Mouse (Mus musculus) limb, embryonic 10.5 days (tissue): ENCODE results near the gene Ssr2. TPM values are rescaled to one million over a fixed set of nuclear protein-coding genes. Genes with fewer than 3 reads are reported as not detected.

Experiments
- DNase-seq: peaks from one replicate; pipeline ENCODE4 v3.0.0-alpha.2; 2017; ENCODE audit warnings: low spot score
- H3K27ac ChIP-seq: fragments of 300-500 bp; sonication (generic); 2 replicates; pipeline ENCODE4 v1.5.1; 2016; ENCODE audit warnings: mild to moderate bottlenecking
- H3K27me3 ChIP-seq: fragments of 300-500 bp; sonication (generic); 2 replicates; pipeline ENCODE4 v1.6.1; 2016; ENCODE audit warnings: low read depth, mild to moderate bottlenecking; ENCODE audit not compliant: poor library complexity, severe bottlenecking
- H3K36me3 ChIP-seq: fragments of 300-500 bp; sonication (generic); 2 replicates; pipeline ENCODE4 v1.6.1; 2016; ENCODE audit warnings: mild to moderate bottlenecking, moderate library complexity
- H3K4me1 ChIP-seq: fragments of 300-500 bp; sonication (generic); 2 replicates; pipeline ENCODE4 v1.6.1; 2016
- H3K4me3 ChIP-seq: fragments of 300-500 bp; sonication (generic); 2 replicates; pipeline ENCODE4 v1.5.1; 2016; ENCODE audit warnings: mild to moderate bottlenecking, moderate library complexity
- H3K9me3 ChIP-seq: fragments of 300-500 bp; sonication (generic); replicated peaks from 2 replicates; pipeline ENCODE4 v1.6.1; 2016; ENCODE audit warnings: mild to moderate bottlenecking
- WGBS: fragments of 180-500 bp; shearing (Covaris S2); methylation state at CpG from one replicate; pipeline ENCODE4 v1.1.7; 2016; 5-methylcytosine and 5-hydroxymethylcytosine counted together
- polyA plus RNA-seq: library from polyadenylated mRNA; unstranded; fragments of >200 nt; fragmentation: Nextera tagmentation; extraction: Ambion mirVana; gene quantifications from 2 replicates; pipeline ENCODE4 v1.2.1, GENCODE M21; 2016

Ssr2 gene
- polyA plus RNA-seq, 1 experiment from 2014 or later = 199 TPM

DNA sequence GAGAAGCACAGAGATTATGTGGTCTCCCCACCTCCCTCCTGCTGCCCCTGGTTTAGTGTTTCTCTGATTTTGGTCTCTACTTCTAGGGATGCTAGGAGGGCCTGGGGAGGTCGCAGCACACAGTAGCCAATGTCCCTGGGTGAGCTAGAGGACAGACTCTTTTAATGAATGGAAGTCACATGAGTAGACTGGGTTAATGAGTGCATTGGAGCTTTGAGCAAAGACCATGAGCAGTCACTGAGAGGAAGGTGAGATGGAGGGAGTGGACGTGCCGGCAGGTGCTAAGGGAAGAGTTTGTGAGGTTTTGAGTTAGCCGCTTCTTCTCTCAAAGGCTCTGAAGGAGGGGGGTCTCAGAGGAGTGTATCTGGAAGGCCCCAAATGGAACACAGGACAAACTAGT lies 40.1 kb upstream of the Ssr2 start:
- WGBS = 62% methylated on average over 4 of the region's 4 CpGs
- Histone ChIP-seq H3K36me3 (peaks cover 69% of the 10 kb centered on the region), H3K9me3 (no peaks in the 10 kb centered on the region), H3K27ac (peak overlapping the region; percentile 100), H3K4me1 (peaks cover 66% of the 10 kb centered on the region), H3K27me3 (no peaks in the 10 kb centered on the region), H3K4me3 (peak overlapping the region; percentile 86)
- no peak for DNase-seq

DNA sequence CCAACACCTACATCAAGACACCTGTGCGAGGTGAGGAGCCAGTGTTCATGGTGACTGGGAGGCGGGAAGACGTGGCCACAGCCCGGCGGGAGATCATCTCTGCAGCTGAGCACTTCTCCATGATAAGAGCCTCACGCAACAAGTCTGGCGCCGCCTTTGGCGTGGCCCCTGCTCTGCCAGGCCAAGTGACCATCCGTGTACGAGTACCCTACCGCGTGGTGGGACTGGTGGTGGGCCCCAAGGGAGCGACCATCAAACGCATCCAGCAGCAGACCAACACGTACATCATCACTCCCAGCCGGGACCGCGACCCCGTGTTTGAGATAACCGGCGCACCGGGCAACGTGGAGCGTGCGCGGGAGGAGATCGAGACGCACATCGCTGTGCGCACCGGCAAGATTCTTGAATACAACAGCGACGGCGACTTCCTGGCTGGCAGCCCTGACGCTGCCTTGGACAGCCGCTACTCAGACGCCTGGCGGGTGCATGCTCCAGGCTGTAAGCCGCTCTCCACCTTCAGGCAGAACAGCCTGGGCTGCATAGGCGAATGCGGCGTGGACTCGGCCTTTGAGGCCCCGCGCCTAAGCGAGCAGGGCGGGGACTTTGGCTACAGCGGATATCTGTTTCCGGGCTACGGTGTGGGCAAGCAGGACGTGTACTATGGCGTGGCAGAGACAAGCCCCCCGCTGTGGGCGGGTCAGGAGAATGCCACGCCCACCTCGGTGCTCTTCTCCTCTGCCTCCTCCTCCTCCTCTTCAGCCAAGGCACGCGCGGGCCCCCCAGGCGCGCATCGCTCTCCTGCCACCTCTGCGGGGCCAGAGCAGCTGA lies 39.4 kb upstream of the Ssr2 start:
- H3K36me3 ChIP-seq = peaks cover 77% of the 10 kb centered on the region
- 16% methylated on average over 64 of the region's 64 CpGs for WGBS
- peaks cover 66% of the 10 kb centered on the region for H3K4me1 ChIP-seq

DNA sequence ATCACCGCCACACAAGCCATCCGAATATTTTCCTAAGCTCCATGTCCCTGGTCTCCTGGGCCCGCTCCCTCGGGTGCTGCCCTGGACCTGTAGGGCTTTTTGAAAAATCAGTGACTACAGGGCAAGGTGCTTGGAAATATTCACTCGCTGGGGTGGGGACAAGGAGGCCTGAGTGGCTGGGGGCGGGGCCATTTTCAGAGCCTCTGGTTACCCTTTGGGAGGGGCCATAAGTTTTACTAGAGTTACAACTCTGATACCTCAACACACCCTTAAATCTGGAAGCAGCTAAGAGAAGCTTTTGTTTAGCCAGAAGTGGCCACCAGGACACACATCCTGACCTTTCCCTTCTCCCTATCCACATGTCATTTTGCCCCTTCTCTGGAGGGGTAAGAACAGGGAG lies 38.5 kb upstream of the Ssr2 start:
- Histone ChIP-seq H3K27me3 (no peaks in the 10 kb centered on the region), H3K4me1 (peaks cover 74% of the 10 kb centered on the region), H3K36me3 (peaks cover 84% of the 10 kb centered on the region), H3K27ac (peak overlapping the region; percentile 100), H3K4me3 (peak overlapping the region; percentile 86), H3K9me3 (no peaks in the 10 kb centered on the region)
- 77% methylated on average over 6 of the region's 6 CpGs for WGBS
- DNase-seq = no peak

More for the DNA sequence above, 39.4 kb upstream of the Ssr2 start:
- Histone ChIP-seq H3K27ac (peak overlapping the region; percentile 100), H3K9me3 (no peaks in the 10 kb centered on the region), H3K27me3 (no peaks in the 10 kb centered on the region), H3K4me3 (peak overlapping the region; percentile 86)
- DNase-seq = peak; percentile 78

DNA sequence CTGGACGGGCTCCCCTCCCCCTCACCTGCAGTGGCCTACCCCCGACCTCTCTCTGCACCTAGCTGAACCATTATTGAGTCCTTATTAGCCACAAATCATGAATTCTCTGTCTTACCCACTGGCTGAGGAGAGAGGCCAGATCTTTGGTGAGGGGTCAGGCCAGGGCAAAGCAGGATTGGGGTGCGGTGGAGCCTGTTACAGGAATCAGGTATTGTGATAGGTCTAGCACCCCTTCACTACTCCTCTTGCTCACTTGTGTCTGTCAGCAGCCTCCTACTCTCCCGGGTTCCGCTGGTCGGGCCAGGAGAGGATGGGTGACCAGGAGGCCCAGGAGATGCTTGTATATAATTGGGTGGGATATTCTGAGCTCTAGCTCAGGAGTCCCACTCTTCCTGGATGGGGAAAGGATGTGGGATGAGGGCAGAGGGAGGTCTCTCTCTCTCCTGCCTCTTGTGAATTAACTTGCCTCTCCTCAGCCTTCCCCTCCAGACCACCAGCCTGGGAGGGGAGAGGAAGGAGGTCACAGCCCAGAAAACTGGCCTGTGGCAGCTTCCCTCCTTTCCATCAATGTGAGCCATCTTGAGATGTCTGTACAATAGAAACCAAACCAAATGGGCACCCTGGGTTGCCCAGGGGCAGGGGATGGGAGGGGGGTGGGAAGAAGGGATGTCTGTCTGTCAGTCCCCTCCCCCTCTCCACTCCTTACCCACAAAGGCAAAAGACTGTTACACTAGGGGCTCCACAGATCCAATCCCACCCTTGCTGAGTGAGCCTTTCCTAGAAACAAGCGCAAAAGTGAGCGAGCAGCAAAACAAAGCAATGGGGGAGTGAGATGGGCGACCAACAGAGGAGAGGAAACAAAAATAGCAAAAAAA lies 37.2 kb upstream of the Ssr2 start:
- H3K9me3 ChIP-seq = no peaks in the 10 kb centered on the region
- 51% methylated on average over 9 of the region's 9 CpGs for WGBS
- peaks cover 83% of the 10 kb centered on the region for H3K36me3 ChIP-seq
- DNase-seq = peak; percentile 40
- H3K4me3 ChIP-seq = peak overlapping the region; percentile 30
- peaks cover 74% of the 10 kb centered on the region for H3K4me1 ChIP-seq
- no peaks in the 10 kb centered on the region for H3K27me3 ChIP-seq
- peak overlapping the region; percentile 43; the same call in 1 of the 2 replicates for H3K27ac ChIP-seq

DNA sequence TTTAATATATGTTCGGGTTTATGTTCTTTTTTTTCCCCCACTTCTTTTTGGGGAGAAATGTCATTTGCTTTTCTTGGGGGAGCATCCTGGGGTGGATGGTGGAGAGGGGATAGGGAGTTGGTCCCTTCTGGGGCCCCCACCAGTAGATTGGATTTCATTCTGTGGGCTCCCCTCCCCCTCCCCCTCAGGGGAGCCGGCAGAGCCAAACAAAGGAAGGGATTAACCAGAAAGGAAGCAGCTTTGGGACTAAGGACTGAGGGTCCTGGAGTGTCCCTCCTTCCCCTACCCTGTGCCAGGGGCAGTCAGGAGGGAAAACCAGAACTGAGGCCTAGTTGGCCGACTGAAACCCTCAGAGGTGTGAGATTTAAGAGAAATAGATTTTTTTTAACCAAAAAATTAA lies 36.3 kb upstream of the Ssr2 start:
- Histone ChIP-seq H3K4me3 (no peak overlapping the region), H3K36me3 (peaks cover 74% of the 10 kb centered on the region), H3K27me3 (no peaks in the 10 kb centered on the region), H3K27ac (0 out of 2 replicates have a peak overlapping the region, but pooled peaks have one; percentile 42), H3K9me3 (no peaks in the 10 kb centered on the region), H3K4me1 (peaks cover 66% of the 10 kb centered on the region)
- 32% methylated on average over 3 of the region's 3 CpGs for WGBS
- peak; percentile 46 for DNase-seq

DNA sequence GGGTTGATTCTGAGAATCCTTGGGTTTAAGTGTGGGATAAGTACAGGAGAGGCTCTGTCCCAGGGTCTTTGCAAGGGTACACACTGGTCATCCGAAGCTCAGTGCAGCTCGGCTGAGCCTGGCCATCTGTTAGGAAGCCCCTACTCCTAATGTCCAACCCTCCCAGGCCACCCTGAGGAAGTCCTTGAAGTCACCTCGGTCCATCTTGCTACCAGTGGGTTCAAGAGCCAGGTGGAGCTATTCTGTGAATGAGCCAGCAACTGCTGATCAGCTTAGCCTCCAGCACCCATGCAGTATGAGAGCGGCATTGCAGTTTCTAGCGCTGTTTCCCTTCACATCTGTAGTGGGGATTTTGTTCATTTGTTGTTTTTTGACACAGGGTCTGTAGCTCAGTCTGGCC lies 35.6 kb upstream of the Ssr2 start:
- Histone ChIP-seq H3K4me1 (peaks cover 66% of the 10 kb centered on the region), H3K4me3 (no peak overlapping the region)
- WGBS = 71% methylated on average over 5 of the region's 5 CpGs

DNA sequence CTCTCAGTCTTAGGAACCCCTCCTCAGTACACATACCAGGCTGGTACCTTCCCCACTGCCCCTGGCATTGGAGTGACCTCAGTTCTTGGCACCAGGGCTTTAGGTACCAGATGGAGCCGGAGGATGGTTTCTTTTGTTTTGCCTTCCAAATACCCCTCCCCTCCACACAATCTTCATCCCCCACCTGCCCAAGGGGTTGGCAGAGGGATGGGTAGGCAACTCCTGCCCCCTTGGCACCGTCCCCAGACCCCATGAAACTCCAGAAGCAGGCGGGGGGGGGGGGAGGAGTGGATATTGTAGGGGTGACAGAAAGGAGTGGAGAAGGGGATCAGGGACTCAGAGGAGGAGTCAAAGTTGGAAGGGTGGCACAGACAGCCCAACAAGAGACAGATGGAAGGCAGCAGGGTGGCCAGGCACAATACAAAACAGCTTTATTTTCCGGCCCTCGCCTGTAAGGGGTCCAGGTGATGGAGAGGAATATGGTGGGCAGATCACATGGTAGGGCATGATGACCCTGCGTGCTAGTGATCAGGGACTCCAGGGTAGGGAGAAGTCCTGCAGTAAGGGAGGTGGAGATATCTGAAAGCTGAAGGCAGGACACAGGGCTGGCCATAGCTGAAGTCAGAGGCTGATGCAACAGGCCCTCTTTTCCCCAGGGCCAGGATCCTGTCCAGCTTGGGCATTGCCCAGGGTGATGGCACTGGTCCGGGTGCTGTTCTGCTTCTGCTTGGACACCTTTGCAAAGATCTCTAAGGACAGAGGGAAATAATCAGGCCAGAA lies 33.9 kb upstream of the Ssr2 start:
- Histone ChIP-seq H3K27ac (peak overlapping the region; percentile 17; the same call in 1 of the 2 replicates), H3K4me1 (peaks cover 54% of the 10 kb centered on the region), H3K4me3 (no peak overlapping the region), H3K36me3 (peaks cover 50% of the 10 kb centered on the region), H3K9me3 (no peaks in the 10 kb centered on the region), H3K27me3 (no peaks in the 10 kb centered on the region)
- no peak for DNase-seq
- 77% methylated on average over 7 of the region's 7 CpGs for WGBS

More for the DNA sequence above, 35.6 kb upstream of the Ssr2 start:
- 0 out of 2 replicates have a peak overlapping the region, but pooled peaks have one; percentile 1 for H3K27ac ChIP-seq
- no peaks in the 10 kb centered on the region for H3K27me3 ChIP-seq
- peaks cover 67% of the 10 kb centered on the region for H3K36me3 ChIP-seq
- DNase-seq = peak; percentile 37
- no peaks in the 10 kb centered on the region for H3K9me3 ChIP-seq

DNA sequence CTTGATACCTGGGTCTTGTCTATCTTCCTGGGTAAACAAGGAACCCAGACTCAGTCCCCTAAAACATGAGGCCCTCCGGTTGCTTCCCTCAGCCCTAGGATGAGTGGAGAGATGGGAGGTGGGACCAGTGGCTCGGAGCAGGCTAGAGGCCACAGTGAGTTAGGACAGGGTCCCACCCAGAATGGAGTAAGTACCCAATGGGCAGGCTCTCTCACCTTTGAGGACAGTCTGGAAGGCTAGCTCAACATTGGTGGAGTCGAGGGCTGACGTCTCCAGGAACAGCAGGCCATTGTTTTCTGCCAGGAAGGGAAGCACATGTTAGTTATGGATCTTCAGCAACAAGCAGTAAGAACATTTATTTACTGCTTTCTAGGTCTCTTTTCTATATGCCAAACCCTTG lies 33.2 kb upstream of the Ssr2 start:
- Histone ChIP-seq H3K36me3 (peaks cover 43% of the 10 kb centered on the region), H3K4me3 (no peak overlapping the region), H3K27me3 (no peaks in the 10 kb centered on the region), H3K4me1 (peaks cover 47% of the 10 kb centered on the region), H3K9me3 (no peaks in the 10 kb centered on the region), H3K27ac (no peak overlapping the region)
- DNase-seq = no peak
- 80% methylated on average over 4 of the region's 4 CpGs for WGBS

DNA sequence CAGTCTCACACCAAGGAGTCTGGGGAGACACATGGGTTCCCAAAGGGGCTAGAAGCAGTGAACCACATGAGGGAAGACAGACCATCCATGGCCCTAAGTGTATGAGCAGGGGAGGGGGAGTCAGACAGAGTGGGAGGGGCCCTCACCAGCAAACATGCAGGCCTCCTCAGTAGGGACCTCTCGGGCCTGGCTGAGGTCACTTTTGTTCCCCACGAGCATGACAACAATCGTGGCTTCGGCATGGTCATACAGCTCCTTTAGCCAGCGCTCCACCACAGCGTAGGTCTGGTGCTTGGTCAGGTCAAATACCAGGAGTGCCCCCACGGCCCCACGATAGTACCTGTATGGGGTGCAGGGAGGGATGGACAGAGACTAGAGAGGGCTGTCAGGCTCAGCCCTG lies 32.5 kb upstream of the Ssr2 start:
- Histone ChIP-seq H3K4me3 (no peak overlapping the region), H3K36me3 (peaks cover 36% of the 10 kb centered on the region), H3K27ac (no peak overlapping the region), H3K27me3 (no peaks in the 10 kb centered on the region), H3K4me1 (peaks cover 43% of the 10 kb centered on the region), H3K9me3 (no peaks in the 10 kb centered on the region)
- WGBS = 84% methylated on average over 8 of the region's 8 CpGs
- DNase-seq = no peak

DNA sequence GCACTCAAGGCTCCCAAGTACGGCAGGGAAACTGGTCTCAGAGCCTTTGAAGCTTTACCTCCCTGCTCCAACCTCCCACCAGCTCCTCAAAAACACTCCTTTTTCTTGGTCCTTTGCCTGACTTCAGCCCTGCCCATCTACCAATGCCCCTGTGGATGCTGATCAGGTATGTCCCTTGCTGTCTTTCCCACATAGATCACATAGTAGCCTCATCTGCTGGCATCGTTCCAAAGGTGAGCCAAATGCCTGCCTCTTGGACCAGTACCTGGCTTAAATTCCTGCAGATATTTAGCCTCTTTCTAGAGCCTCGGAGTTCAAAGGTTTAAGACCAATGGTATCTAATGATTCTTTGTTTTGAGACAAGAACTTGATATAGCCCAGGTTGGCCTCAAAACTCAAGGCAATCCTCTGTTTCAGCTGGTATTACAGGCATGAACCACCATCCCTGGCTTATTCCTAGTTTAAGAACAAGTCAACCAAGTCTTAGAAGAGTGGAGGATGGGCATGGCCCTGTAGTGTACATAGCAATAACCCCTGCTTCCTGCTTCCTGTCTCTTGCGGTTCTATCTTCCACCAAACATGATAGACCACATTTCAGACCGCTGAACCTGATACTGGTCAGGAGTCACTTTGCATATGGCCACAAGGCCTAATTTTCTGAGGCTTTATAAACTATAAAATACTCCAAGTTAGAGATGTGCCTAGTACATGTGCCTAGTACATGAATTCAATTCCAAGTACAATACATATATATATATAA lies 31.8 kb upstream of the Ssr2 start:
- H3K36me3 ChIP-seq = peaks cover 32% of the 10 kb centered on the region
- no peak for DNase-seq

DNA sequence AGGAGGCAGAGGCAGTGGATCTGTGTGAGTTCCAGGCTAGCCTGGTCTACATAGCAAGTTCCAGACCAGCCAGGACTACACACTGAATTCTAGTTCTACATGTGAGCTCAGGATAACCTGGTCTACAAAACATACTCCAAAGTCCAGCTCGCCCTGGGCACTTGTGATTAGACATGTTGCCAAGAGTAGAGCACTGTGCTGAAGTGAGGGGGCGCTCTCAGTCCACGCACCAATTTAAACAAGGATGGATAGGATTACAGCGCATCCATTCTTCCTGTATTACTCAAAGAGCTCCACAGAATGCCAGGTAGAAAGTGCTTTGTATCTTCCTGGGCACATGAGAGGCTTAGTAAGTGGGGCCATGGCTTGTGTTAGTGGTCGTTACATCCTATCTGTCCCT lies 31.2 kb upstream of the Ssr2 start:
- no peak for DNase-seq
- H3K9me3 ChIP-seq = no peaks in the 10 kb centered on the region
- no peaks in the 10 kb centered on the region for H3K27me3 ChIP-seq
- H3K4me1 ChIP-seq = peaks cover 35% of the 10 kb centered on the region
- no peak overlapping the region for H3K27ac ChIP-seq
- peaks cover 27% of the 10 kb centered on the region for H3K36me3 ChIP-seq
- 34% methylated on average over 5 of the region's 5 CpGs for WGBS
- no peak overlapping the region for H3K4me3 ChIP-seq

More for the DNA sequence above, 31.8 kb upstream of the Ssr2 start:
- H3K9me3 ChIP-seq = no peaks in the 10 kb centered on the region
- no peaks in the 10 kb centered on the region for H3K27me3 ChIP-seq
- no peak overlapping the region for H3K27ac ChIP-seq
- peaks cover 39% of the 10 kb centered on the region for H3K4me1 ChIP-seq
- no peak overlapping the region for H3K4me3 ChIP-seq
- 78% methylated on average over 5 of the region's 5 CpGs for WGBS
